Mouse (Mus musculus) kidney, adult 2 months (tissue): Measurements from ENCODE around the gene Fos. TPM values are rescaled to one million over a fixed set of nuclear protein-coding genes. Genes with fewer than 3 reads are reported as not detected.
"Not testable (repeated sequence)": the region's sequence is repeated elsewhere in the genome, so short reads cannot be mapped to it uniquely, and the experiment has no call there.

Experiments
- DNase-seq: peaks from one replicate; pipeline ENCODE4 v3.0.0; 2021
- H3K27ac ChIP-seq: fragments of 200-500 bp; 2 replicates; pipeline ENCODE4 v1.5.1; 2012; ENCODE audit warnings: low read depth, low read length, control low read depth, inconsistent platforms; ENCODE audit not compliant: insufficient read depth
- H3K27me3 ChIP-seq: fragments of 200-500 bp; replicated peaks from 2 replicates; pipeline ENCODE4 v1.6.1; 2012; ENCODE audit warnings: mild to moderate bottlenecking, moderate library complexity, low read length, inconsistent platforms; ENCODE audit not compliant: control insufficient read depth, insufficient read depth
- H3K36me3 ChIP-seq: fragments of 200-500 bp; 2 replicates; pipeline ENCODE4 v1.6.1; 2012; ENCODE audit warnings: mild to moderate bottlenecking, moderate library complexity, low read length, inconsistent platforms; ENCODE audit not compliant: control insufficient read depth, insufficient read depth
- H3K4me1 ChIP-seq: fragments of 200-500 bp; 2 replicates; pipeline ENCODE4 v1.6.1; 2011; ENCODE audit warnings: low read length; ENCODE audit not compliant: control insufficient read depth, insufficient read depth
- H3K4me3 ChIP-seq: fragments of 200-500 bp; 2 replicates; pipeline ENCODE4 v1.5.1; 2011; ENCODE audit warnings: mild to moderate bottlenecking, low read depth, low read length, control low read depth; ENCODE audit not compliant: insufficient read depth
- CTCF ChIP-seq: fragments of 200-500 bp; conservative IDR thresholded peaks from 2 replicates; pipeline ENCODE4 v1.5.1; 2011; ENCODE audit warnings: low read depth, mild to moderate bottlenecking, control low read depth, low read length, moderate library complexity, mixed read lengths; ENCODE audit not compliant: insufficient read depth, insufficient read length
- POLR2A ChIP-seq: fragments of 200-500 bp; IDR thresholded peaks from one replicate; pipeline ENCODE4 v1.6.1; 2011; ENCODE audit warnings: low read depth, low read length, control low read depth
- WGBS: fragments of 180-500 bp; shearing (Covaris S2); methylation state at CpG from one replicate; pipeline ENCODE4 v1.1.7; 2018; 5-methylcytosine and 5-hydroxymethylcytosine counted together
- polyA plus RNA-seq: library from polyadenylated mRNA; depleted of rRNA; stranded (reverse); fragments of >200 nt; gene quantifications from 2 replicates; pipeline ENCODE4 v1.2.3, GENCODE M21; 2012; rRNA removed

Gene Fos
- polyA plus RNA-seq, 1 experiment = 1.2 TPM

- 0 out of 2 replicates have a peak, but pooled peaks cover 3% of the 10 kb centered on the region for H3K4me1 ChIP-seq
- no peaks in the 10 kb centered on the region for H3K36me3 ChIP-seq
- WGBS = 57% methylated on average over 14 of the region's 14 CpGs
- TF ChIP-seq CTCF (no peak), POLR2A (no peak)
- DNase-seq = peak; percentile 29
- H3K27me3 ChIP-seq = no peaks in the 10 kb centered on the region
- H3K4me3 ChIP-seq = no peak overlapping the region
- no peak overlapping the region for H3K27ac ChIP-seq
These were observed 49.9 kb downstream of the Fos start for GRCm38 (mm10) chr12:85523421-85524192.

- TF ChIP-seq POLR2A (no peak), CTCF (no peak)
- DNase-seq = no peak
- Histone ChIP-seq H3K36me3 (no peaks in the 10 kb centered on the region), H3K27me3 (no peaks in the 10 kb centered on the region), H3K4me3 (no peak overlapping the region), H3K27ac (no peak overlapping the region), H3K4me1 (0 out of 2 replicates have a peak, but pooled peaks cover 3% of the 10 kb centered on the region)
- WGBS = 55% methylated on average over 8 of the region's 8 CpGs
These were observed 50.6 kb downstream of the Fos start for GRCm38 (mm10) chr12:85524193-85524858.

- WGBS = 77% methylated on average over 11 of the region's 11 CpGs
- H3K27me3 ChIP-seq, H3K4me1 ChIP-seq, H3K36me3 ChIP-seq, H3K27ac ChIP-seq, DNase-seq, H3K4me3 ChIP-seq: not testable (repeated sequence)
These were observed 51.3 kb downstream of the Fos start for GRCm38 (mm10) chr12:85524859-85525495.

Other genes with a start within 250 kb of the Fos start
- gene Mlh3, start 203.3 kb upstream of the Fos start, polyA plus RNA-seq = 8.1 and 9.6 TPM in 2 replicates
- gene Acyp1, start 185.5 kb upstream of the Fos start, polyA plus RNA-seq = 9.6 and 19.1 TPM in 2 replicates
- 2.8 and 3.2 TPM in 2 replicates for gene Zc2hc1c, start 185.3 kb upstream of the Fos start, polyA plus RNA-seq
- 24.9 and 27.8 TPM in 2 replicates for gene Nek9, start 134.5 kb upstream of the Fos start, polyA plus RNA-seq
- gene Tmed10, start 99.0 kb upstream of the Fos start, polyA plus RNA-seq = 144 and 190 TPM in 2 replicates
- 6.2 and 7.7 TPM in 2 replicates for gene Jdp2, start 125.1 kb downstream of the Fos start, polyA plus RNA-seq
- gene Batf, start 212.8 kb downstream of the Fos start, polyA plus RNA-seq = 1.7 and 2.0 TPM in 2 replicates